Mouse (Mus musculus) E14TG2a.4 (cell line): ENCODE results near the gene Rhot2.

Source experiments
- CTCF ChIP-seq: conservative IDR thresholded peaks from 2 replicates; pipeline ENCODE4 v1.5.1; 2014; ENCODE audit warnings: low read length
- NANOG ChIP-seq: IDR thresholded peaks from 2 replicates; pipeline ENCODE4 v1.6.1; 2014; ENCODE audit warnings: borderline replicate concordance, low read length, mixed read lengths
- POU5F1 ChIP-seq: IDR thresholded peaks from 2 replicates; pipeline ENCODE4 v1.6.1; 2014; ENCODE audit warnings: low read length, borderline replicate concordance

DNA sequence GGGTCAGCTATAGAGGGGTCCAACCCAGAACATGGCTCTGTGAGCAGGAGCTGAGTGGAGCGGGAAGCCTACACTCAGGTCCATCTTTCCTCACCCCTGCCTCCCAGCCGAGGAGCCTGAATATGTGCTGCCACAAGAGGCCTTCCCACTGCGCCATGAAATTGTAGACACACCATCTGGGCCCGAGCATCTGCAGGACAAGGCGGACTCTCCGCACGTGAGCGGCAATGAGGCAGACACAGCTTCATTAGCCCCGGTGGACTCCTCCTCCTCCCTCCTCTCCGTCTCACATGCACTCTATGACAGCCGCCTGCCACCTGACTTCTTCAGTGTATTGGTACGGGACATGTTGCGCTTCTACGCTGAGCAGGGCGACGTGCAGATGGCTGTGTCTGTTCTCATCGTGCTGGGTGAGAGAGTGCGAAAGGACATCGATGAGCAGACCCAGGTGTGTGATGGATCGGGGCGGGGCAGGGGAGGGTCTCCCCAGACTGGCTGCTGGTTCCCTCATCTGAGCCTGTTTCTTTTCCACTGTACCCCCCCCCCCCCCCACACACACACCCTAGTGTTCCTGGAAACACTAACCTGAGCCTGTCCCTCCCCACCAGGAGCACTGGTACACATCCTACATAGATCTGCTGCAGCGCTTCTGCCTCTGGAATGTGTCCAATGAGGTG lies 17.0 kb downstream of the Rhot2 start:
- TF ChIP-seq CTCF (no peak), NANOG (no peak), POU5F1 (no peak)
